Mouse (Mus musculus) skeletal muscle tissue, adult 2 months (tissue): ENCODE data around the gene Dtx3.
"Not testable (repeated sequence)": the region's sequence is repeated elsewhere in the genome, so short reads cannot be mapped to it uniquely, and the experiment has no call there.

Source experiments
- DNase-seq: peaks from one replicate; pipeline ENCODE4 v3.0.0-alpha.2; 2012; ENCODE audit warnings: low read depth, low spot score

The Dtx3 gene

DNA sequence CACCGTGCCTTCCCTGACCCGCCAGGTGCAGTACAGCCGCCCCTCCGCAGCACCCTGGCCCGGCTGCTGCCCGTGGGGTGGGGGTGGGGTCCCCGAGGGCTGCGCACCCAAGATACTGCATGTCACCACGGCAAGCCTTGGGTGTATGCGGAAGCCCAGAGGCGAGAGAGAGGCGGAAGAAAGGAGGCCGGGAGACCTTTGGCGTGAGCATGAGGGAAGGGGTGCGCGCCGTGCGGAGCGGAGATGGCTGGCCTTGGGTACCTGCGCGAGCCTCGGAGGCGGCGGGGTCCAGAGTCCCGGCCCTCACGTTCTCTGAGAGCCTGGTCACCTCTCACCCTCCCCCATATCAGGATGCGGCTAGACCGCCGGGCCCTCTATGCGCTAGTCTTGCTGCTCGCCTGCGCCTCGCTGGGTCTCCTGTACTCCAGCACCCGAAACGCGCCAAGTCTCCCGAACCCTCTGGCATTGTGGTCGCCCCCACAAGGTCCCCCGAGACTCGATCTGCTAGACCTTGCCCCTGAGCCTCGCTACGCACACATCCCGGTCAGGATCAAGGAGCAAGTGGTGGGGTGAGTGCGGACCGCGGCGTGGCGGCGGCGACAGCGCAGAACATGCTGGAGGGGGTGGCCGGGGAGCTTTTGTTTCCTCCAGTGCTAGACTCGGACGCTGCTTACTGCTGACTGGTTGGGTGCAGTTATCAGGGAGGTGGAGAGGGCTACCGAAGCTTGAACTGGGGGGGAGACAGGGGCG, 29.7 kb downstream of the Dtx3 start:
- no peak for DNase-seq

DNA sequence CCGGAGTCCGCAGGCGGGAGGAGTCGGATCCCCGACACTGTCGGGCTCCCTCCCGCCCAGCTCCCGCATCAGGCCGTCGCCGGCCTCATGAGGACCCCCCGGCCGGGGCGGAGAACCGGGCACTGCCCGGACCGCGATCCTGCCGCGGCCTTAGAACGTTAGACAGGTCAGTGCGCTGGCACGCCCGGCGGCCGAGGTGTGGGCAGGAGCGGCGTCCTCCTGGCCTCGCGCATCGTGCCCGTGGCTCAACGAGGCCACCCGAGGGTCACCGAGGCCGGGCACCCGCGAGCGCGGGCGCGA, 30.2 kb downstream of the Dtx3 start:
- no peak for DNase-seq

DNA sequence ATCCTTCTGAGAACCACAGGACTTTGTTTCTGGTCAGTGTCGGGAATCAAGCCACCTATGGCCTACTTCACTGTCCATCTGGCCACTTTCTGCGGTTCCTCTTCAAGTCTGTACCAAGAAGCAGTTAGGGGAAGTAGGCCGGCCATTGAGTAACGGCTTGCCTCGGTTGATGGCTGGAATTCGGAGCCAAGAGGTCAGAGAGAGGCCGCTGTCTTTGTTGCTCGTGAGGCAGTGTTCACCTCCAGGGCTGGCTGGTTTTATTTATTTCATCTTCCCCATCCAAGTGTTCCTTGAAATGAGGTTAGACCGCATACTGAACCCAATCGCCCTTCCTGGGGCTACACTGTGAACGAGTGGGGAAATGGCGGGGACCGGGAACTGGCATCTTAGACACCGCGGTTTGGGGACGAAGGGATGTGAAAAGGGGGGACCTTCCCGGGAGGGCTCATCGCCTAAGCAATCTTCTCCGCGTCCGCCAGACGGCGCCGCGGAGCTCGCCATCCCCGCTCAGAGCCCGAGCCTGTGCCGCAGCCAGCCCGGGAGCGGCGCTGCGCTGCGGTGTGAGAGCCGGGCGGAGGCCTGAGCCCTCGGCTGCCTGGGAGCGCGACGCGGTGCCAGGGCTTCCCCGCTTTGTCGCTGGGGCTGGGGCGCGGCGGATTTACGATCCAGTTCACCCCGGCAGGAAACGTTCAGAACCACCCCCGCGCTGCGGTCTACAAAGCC, 30.7 kb downstream of the Dtx3 start, which contains the start of gene B4galnt1:
TSS of gene B4galnt1 (plus strand) at position 595 of the 723 bp plus-strand sequence.
- DNase-seq, result peak; percentile 52

DNA sequence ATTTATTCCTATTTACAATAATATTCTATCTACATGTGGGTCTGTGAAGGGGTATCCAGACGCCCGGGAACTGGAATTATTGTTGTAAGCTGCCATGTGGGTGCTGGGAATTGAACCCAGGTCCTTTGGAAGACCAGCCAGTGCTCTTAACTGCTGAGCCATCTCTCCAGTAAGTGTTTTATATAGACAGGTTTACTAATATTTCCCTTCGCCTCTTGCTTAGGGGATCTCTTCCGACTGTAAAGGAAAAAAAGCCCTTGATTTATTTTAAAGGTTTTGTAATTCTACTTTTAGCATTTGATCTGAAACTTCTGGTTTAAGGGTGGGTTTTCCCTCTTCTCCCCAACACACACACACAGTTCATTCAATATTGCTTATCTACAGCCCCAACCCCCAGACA, 31.3 kb downstream of the Dtx3 start:
- no peak for DNase-seq

DNA sequence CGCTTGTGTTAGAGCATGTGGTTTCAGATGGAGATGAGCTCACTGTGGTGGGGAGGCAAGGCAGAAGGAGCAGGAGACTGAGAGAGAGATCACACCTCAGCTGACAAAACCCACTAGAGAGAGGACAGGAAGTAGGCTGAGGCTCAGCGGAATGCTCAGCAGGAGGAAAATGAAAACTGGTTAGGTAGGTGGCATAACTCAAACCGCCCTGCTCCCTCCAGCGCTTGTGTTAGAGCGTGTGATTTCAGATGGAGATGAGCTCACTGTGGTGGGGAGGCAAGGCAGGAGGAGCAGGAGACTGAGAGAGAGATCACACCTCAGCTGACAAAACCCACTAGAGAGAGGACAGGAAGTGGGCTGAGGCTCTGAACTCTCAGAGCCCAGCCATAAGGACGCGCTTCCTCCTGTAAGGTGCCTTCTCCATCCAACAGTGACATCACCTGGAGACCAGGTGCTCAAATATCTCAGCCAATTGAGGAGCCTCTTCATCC, 32.7 kb downstream of the Dtx3 start:
- DNase-seq, result not testable (repeated sequence)

DNA sequence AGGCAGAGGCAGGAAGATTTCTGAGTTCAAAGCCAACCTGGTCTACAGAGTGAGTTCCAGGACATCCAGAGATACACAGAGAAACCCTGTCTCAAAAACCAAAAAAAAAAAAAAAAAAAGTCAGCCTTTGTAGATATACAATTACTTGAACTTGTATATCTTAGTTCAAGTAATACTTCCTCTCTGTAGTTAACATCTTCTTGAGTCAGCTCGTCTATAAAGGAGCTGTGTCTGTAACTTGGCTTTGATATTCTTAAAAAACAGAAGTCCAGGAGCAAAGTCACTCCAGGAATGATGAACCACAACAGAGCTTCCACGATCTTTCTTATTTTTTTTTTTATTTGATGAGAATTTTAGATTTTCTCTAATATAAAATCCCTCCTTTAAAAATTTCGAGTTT, 34.8 kb downstream of the Dtx3 start:
- no peak for DNase-seq

DNA sequence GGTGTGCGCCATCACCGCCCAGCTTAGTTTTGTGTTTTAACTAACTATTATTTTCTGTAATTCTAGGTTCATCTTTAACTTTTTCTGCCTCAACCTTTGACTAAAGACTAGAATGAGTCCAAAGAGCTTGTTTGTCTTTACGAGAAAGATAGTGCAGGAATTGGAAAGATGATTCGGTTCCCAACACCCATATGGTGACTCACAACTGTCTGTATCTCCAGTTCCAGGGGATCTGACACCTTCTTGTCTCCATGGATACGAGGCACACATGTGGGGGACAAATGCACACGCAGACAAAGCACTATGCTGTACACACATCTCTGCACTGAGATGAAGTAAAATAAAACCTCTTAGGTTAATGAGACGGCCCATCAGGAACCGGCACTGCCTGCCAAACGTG, 35.4 kb downstream of the Dtx3 start:
- no peak for DNase-seq

DNA sequence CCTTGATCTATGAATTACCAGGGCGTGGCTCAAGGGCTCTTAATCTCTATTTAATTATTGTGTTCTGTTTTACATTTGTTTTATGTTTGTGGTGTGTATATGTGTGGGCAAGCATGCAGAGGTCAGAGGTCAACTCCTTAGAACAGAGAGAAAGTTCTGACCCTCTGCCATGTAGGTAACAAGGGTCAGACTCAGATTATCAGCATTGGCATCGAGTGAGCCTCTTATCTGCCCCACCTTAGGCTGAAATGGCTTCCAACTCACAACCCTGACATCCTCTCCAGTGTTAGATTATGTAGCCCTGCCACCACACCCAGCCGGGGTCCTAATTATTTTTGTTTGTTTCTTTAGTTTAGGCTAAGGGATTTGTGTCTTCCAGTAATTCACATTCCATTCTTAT, 37.1 kb downstream of the Dtx3 start:
- no peak for DNase-seq

DNA sequence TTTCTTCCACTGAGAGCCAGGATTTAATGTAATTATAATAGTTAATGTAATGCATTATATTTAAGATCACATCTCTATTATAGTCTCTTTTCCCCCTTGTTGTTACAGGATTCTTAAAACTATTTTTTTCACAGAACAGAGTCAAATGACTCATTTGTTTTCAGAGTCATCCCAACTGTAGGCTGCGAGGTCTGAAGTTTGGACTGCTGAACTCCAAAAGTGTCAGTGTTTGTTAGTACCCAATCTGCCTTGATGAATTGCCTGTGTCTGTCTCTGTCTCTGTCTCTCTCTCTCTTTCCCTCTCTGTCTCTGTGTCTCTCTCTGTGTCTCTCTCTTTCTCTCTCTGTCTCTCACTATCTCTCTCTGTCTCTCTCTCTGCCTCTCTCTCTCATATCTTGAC, 39.0 kb downstream of the Dtx3 start:
- DNase-seq, result no peak

DNA sequence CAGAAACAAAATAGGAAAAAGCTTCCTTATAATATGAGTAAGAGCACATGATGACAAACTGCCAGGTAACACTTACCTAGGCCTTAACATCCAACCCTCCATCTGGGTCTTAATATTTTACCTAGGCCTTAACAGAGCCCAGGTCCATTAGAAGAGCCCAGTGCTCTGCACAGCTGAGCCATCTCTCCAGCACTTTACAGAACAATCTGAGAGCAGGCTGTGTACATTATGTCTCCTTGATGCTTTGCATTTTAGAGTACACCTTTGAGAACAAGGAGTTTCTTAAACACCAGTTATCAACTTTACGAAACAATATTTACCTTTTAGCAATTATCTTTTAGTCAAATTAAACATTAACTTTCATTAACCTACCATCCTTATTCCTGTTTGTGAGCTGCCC, 39.4 kb downstream of the Dtx3 start:
- DNase-seq, result no peak

DNA sequence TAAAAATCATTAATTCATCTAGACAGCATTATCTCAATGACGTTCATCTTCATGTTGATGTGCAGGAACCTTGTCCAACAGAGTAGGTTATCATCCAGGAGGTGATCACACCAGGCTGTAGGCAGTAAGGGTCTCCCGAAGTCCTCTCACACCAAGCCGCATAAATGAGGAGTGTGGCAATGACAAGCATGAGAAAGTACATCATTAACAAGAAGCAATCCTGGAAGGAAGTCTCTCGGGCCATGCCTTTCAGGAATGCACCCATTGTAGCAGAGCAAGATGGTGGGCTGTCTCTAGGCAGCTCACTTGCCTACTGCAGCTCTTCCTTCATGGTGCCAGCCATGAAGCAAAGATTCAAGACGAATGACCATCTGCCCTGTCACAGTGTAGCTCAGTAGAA, 40.9 kb downstream of the Dtx3 start:
- no peak for DNase-seq

DNA sequence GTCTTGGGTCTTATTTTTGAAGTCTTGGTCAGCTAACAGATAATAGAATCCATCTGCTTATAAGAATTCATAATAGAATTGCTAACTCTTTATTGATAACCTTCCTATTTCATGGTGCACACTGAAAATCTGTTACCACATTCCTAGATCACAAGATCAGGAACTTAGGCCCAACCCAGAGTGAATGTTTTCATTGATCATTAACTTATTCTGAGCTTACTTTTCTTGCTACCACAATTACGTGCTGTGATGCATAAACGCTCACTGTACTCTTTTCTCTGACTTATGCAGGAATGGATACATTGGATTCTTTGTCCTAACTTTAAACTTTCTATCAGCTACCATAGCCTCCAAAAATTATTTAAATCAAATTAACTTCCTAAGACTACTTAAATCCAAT, 41.3 kb downstream of the Dtx3 start:
- DNase-seq, result no peak

DNA sequence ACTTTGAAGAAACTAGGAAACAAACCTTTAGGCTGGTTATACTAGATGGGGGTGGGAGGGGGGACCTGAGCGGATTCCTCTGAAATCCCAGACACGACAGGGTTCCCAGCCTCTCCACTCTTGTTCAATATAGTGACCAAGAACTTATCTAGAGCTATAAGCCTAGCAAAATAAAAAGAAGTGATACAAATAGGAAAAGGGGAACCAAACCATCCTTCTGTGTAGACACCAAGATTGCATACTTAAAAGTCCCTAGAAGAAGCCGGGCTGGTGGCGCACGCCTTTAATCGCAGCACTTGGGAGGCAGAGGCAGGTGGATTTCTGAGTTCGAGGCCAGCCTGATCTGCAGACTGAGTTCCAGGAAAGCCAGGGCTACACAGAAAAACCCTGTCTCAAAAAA, 42.2 kb downstream of the Dtx3 start:
- DNase-seq, result no peak

DNA sequence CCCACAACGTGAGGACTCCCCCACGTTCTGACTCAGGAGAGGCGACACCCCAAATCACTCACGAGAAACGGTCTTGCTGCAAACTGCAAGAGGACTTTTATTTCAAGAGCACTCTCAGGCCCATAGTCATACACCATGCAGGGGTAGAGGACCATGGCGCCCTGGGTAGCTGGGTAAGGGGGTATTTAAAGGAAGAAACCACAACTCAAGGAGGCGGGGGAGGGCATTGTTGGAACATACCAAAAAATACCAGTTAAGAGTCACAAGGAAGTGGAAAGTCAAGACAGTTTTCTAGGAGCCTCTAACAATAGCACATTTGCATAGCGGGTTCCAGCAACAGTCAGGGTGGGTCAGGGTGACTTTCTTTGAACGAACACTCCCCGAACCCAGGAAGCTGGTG, 43.0 kb downstream of the Dtx3 start:
- DNase-seq, result not testable (repeated sequence)

DNA sequence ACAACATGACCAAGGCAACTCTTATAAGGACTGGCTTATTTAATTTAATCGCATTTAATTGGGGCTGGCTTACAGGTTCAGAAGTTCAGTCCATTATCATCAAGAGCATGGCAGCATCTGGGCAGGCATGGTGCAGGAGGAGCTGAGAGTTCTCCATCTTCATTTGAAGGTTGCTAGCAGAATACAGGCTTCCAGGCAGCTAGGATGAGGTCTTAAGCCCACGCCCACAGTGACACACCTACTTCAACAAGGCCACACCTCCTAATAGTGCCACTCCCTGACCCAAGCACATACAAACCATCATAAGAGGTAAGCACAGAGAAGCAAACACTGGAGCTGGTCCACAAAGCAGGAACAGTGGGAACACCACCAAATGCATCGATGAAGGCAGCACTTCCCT, 44.3 kb downstream of the Dtx3 start:
- DNase-seq, result not testable (repeated sequence)

DNA sequence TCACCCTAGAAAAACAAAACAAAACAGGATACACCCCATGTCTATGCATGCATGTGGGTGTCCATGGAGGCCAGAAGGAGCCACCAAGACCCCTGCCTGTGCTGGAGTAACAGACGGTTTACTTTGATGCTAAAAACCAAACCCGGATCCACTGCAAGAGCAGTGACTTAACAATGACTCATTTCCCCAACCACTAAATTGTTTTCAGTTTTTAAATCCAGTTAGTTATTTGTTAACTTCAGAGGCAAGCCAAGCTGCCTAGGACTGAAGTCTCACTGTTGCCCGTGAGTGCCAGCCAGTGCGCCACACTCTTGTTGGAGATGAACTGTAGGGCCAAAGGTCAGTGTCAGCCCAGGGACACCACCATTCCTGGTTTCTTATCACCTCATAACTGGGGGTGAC, 45.1 kb downstream of the Dtx3 start:
- no peak for DNase-seq

DNA sequence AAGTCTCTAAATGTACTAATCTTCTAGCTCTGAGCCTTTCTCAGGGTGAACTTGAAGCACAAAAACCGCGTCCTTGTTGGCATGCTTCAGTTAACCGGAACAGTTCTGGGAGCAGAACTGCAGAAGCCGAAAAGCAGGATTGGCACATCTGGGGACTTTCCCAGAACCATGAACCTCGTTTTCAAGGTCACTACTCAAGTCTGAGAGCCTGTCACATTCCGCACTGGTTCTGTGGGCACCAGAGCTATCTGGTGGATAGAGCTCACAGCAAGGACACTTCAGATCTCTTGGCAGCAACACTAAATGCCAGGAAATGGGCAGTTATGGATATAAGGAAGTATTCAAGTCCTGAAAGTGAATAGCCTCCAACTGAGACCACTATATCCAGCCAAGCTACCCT, 48.4 kb downstream of the Dtx3 start:
- no peak for DNase-seq

DNA sequence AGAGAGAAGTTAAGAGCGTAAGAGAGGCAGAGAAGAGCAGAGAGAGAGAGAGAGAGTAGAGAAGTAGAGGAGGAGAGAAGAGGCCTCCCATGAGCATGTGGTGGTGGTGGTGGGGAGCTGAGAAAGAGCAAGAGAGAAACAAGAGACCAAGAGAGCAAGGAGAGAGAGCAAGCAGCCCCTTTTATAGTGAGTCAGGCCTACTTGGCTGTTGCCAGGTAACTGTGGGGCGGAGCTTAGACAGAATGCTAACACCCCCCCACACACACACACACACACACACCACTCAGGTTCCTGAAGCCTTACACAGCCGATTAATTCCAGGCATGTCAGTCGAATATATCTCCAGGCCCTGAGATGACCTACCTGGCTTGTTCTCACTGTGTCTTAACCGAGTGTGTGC, 50.2 kb downstream of the Dtx3 start:
- DNase-seq, result no peak

DNA sequence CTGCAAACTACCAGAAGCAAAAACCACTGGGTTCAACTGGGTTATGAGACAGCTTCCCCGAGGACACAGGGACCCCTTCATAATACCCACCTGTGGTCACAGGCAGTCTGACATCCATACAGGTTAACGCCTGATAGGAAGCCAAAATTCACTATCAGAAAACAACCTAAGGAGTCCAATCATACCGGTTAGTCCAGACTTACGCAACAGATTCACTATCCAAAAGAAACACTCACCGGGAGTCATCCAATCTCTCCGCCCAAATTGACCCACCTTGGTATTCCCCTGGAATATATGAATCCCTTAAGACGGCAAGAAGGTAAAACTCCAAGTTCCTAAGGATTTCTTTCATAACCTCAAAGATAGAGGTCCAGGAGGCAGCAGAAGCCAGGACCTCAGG, 51.0 kb downstream of the Dtx3 start:
- DNase-seq, result no peak

DNA sequence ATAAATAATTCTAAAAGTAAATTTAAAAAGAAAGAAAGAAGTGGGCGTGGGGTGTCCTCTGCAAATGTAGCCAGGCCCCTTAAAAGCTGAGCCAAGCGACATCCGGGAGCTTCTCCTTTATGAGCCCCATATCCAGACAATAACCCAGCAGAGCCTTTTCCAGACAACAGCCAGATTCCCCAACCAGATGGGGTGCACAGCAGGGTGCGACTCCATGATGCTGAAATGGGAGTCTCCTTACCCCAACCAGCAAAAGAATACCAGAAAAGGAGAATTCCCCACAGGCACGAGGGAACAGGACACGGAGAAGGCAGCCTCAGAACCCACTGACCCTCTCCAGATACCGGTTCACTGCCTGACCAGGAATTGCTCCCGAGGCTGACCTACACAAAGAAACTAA, 52.3 kb downstream of the Dtx3 start:
- DNase-seq, result no peak

DNA sequence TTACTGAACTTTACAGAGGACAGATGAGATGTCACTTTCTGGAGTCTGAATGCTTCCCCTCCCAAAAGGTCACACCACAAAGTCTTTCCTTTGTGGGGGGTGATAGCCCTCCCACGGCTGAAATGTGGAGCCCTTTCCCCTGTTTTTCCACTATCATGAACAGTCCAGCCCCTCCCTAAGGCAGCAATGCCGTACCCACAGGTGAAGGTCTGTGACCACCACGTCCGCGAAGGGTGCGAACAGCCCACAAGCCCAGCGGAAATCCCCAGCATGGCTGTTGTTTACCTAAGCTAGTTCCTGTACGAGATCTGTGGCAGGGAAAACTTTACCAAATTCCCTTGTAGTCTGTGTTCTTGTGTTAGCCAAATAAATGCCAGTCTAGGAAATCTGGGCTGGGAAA, 54.0 kb downstream of the Dtx3 start:
- no peak for DNase-seq

DNA sequence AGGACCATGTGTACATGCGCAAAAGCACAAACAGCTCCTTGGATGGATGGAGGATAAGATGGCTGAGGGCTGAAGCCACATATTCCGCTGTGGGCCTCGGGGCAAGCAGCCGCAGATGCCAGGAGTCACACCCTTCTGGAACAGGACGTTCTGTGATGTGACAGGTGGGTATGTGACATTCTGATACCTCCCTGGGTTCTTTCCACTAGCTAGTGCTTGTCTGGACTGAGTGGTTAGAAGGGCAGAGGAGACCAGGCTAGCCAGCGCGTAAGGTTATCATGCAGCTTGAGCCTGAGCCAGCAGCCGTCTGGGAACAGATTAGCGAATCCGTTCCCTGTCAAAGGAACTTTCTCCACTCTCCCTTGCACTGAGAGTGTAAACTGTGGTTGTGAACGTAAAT, 54.6 kb downstream of the Dtx3 start:
- DNase-seq, result no peak
